Mouse (Mus musculus): Measurements from ENCODE around the gene Tulp2. TPM values are rescaled to one million over a fixed set of nuclear protein-coding genes. Genes with fewer than 3 reads are reported as not detected.

Tulp2 gene
- 2.7 TPM for polyA plus RNA-seq (2017; shearing (Covaris generic))

DNA sequence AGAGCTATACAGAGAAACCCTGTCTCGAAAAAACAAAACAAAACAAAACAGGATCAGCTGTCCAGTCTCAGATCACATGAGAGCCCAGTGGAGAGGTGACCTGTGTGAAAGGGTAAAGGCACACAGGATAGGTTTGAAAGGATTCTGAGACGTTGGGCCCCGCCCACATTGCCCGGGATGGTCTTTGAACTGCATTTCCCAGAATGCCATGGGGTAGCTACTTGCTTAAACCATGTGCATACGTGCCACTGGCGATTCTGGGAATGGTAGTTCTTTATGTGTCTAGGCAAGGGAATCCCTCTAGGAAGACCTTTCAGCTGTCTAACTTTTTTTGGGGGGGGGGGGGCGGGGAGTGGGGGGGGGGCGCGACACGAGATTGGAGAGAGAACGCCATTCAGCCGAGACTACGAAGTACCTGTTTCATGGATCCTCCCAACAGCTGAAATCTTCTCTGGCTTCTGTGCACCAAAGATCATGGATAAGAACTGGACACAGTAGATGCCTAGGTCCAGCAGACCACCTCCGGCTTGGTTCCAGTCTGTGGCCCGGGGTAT is at the start of gene Tulp2:
Gene Tulp2, plus strand, starts transcription at position 504 of the 554 bp plus-strand sequence.

DNA sequence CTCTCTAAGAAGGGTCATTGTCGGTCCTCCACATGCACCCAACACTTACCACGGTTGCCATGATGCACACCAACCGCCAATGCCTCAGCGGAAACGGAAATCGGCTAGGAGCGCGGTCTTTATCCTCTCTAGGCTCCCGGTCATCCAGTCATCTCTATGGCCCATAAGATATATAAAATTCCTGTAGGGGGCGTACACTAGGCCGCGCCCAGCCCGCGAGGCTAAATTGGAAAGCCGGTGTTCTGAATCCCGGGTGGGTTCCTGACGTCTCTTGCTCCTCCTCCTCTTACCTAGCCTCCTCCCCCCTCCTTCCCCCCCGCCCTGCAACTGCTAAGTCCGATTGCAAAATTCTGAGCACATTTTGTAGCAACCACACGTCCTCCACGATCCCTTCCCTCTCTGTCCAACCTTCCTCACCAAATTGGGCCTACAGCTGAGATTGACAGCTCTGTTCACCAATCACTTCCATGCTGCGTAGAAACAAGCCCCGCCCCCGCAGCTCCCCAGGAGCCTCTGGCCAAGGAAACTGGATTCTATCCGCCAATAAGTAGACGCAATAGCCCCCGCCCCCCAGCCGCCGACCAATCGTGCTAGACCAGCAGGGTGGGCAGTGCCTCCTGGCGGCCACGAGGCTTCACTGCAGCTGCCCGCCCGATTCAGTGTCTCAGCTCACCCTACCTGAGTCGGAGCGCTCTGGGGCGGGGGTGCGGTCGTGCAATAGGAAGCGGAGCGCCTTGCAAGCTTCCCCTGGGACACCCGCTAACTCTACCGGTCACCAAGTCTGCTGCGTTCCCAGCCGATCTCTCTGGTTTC is 47.3 kb upstream of the Tulp2 start, which contains the start of gene Gys1:
Gene Gys1, plus strand, starts transcription at position 642 of the 813 bp plus-strand sequence.

DNA sequence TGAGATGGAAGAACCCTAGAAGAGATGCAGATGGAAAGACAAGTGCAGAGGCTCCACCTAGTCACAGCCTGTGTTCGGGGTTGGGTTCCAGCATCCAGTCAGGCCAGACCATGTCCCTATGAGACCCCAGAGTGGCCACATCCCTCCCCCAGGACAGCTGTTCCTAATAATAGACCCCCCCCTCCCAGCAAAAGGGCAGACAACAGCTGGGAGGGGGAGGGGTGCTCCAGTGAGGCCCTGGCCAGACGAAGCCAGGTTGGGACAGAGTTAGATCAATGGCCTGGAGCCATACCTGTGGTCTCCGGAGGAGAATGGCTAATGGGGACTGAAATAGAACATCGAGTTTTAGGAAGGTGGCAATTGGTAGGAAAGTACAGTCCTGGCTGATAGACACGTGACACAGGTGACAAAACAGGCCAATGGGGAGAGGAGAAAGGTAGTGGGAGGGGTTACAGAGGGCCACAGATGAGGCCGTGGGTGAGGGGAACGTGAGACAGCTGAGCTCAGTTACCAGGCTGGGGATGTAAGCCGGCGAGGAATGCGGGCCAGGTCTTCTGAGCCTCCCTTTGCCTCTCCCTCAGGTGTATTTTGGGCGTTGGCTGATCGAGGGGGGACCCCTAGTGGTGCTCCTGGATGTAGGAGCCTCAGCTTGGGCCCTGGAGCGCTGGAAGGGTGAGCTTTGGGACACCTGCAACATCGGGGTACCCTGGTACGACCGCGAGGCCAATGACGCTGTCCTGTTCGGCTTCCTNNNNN is 44.0 kb upstream of the Tulp2 start, which contains the start of gene Ruvbl2:
Gene Ruvbl2, minus strand, starts transcription at position 576 of the 756 bp plus-strand sequence.

DNA sequence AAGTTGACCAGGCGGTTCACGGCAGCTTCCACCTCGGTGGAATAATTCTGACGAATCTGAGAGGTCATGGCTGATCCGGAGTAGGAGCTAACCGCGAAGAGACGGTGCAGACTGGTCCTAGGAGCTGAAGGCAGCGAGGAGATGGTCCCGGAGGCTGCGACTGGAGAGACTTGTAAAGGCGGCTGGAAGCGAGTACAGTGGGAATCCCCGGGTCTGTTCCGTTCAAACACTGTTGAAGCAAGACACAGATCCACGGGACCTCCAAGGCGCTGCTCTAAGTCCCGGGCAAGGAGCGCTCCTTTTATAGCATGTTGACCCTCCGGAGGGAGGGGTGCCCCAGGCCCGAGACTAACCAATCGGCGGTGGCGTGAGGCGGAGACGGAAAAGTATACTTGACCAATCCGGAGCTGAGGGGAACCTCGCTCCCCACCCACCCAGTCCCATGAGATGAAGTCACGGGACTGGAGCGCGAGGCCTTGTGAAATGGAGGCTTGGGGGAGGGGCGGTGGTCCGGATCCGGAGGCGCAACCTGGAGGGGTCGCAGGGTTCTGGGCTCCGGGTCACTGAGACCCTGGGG is 22.0 kb upstream of the Tulp2 start, which contains the start of gene Ftl1:
Gene Ftl1, minus strand, starts transcription at position 321 of the 577 bp plus-strand sequence.

DNA sequence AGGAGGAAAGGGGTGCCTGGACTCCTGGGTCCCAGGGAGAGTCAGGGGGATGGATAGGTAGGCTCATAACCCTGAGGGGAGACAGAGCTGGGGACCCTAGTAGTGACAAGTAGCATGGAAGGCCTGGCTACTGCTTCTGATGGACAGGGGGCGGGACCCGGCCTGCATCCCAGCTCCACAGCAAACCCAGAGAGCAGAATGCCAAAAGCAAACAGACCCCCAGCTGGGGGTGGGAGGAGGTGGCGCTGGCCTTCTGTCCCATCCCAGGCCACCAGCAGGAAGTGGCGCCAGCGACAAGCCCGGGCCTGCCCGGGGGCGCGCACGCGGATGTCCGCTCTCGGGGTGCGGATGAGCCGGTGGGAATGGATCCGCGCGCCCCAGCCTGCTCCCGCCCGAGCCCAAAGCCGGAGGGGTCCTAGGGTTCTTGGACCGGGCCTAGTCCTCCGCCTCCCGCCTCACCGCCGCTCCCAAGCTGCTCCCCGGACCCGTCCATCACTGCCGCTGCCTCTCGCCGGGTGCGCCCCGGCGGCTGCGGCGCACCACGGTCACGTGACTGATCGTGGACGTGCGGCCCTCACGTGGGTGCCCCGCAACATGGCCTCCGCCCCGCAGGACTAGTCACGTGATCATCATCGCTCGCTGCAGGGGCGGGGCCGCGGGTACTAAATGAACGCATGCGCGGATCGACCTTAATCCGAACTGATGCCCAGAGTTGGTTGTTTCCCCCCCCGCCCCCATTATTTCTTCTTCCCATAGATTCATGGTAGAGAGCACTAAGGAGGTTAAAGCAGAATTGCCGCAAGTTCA is 15.2 kb upstream of the Tulp2 start, which contains the start of gene Bax:
Gene Bax, minus strand, starts transcription at position 616 of the 807 bp plus-strand sequence.

DNA sequence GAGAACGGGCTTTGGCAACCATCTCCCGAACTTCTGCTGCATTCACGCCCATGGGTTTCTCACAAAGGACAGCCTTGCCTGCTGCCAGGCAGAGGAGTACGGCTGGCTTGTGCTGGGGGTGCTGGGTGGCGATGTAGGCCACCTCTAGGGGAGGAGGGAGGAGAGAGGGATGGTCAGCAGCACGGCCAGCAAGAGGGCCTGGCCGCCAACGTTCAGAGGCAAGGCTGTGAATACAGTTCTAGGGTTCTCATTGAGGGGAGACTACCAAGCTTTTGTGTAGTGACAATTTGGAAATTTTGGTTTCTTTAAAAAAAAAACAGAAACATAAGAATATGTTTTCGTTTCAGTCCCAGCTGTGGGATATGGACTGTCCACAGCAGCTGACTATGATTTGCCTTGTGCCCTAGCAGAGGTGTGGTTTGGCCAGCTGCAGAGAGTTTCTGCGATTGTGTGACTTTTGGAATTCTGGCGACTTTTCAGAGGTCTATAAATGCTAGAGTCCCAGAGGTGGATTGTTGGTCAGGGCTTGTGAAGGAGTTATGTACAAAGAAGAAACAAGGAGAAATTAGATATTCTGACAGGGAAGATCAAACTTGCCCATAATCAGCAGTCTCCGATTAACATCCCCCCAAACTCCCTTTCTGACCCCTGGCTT is 5.2 kb downstream of the Tulp2 start, which contains the start of gene Gm45808:
Gene Gm45808, minus strand, starts transcription at position 51 of the 655 bp plus-strand sequence.

DNA sequence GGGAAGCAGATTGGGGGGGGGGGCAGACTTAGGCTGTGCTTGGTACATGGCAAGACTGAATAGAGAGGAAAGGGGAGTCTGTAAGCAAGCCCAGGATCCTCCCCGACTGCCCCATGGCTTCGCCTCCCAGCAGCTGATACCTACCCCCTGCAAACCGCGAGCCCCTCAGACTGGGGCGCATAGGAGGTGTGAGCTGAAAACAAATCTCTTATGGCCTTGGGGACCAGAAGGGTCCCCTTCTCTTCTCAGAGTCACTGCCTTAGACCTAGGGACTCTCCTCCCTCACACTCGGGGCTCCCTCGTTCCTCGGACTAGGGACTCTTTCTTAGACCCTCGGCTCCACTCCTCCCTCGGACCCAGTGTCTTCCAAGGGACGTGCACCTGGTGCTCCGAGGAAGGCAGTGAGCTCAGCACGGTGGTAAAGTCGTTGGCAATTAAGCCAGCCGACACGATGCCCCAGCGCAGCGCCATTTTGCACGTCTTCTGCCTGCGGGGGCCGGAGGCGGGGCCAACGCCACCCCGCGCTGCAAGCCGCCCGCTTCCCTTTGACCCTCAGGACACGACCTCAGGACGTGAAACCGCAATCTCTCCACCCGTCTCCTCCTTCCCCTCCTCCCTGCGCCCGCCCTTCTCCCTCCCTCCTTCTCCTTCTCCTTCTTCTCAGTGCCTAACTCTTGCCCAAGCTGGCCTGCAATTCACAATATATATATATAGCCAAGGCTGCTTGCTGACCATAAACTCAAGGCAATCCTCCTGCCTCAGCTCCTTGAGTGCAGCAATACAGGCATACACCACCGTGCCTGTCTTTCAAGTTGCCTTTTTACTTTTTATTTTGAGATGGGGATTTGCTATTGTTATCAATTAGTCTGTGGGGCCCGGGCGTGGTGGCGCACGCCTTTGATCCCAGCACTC is 6.9 kb downstream of the Tulp2 start, which contains the start of gene Dhdh:
Gene Dhdh, minus strand, starts transcription at position 513 of the 912 bp plus-strand sequence.

DNA sequence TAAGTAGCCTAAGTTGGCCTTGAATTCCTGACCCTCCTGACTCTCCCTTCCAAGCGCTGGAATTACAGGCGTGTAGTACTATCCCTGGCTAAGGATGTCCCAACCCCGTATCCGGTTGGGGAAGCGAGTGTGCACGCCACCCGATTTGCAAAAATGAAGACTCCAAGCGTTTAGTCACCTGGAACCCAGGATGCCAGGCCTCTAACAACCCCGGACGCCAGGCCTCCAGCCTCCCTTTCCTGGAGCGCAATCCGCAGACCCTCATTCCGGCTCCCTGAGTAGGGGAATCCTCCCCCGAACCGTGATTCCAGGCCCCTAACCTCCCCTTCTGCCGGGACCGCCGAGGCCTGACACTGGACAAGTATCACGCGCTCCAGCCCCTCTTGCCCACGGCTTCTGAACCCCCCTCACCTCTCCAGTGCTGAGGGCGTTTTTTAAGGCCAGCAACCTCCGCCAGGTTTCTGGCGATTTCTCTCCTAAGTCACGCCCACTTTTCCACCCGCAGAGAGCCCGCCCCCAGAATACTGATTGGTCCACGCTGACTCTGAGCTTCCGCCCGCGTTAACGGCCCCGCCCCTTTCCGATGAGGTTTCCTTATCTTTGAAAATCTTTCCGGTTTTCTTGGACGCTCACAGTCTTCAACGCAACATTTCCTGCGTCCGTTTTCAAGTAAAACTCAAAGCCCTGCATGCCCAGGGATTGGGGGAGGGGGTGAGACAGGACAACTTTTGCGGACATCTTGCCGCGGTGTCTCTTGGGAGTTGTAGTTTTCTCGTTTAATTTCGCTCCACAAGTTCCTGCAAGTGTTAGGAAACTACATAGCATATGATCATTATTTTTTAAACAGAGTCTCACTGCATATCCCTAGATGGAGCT is 28.5 kb downstream of the Tulp2 start, which contains the start of gene Nucb1:
Gene Nucb1, minus strand, starts transcription at position 495 of the 876 bp plus-strand sequence.

DNA sequence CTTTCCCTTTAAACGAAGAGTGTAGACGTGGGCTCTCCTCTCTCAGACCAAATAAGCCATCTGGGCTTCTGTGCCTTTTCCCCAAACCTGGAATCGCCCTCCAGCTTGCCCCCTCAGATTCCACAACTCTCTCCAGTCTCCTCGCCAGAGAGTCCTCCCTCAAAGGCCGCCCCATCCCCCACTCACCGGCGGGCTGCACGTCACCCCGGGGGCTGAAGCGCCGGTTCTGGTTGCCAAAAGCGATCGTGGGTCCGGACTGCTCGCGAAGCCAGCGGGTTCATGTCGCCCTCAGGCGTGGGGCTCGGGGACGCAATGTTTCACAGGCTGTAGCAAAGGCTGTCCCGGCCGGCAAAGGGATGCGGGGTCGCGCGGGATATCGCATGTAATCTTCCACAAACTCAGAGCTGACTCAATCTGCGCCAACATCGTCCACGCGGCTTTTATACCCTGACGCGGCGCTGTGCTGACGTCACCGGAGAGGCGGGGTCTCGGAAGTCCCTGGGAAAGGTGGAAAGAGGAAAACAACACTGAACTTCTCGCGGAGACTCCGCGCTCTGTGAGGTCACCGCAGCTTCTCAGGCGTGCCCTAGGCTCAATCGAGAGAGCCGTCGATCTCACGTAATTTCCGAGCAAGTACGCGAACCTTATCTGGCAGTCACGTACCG is 44.3 kb downstream of the Tulp2 start, which contains the start of the genes Ppp1r15a and Plekha4:
Gene Ppp1r15a, minus strand, starts transcription at position 460 of the 665 bp plus-strand sequence.
Gene Plekha4, plus strand, starts transcription at position 522 of the 665 bp plus-strand sequence.

DNA sequence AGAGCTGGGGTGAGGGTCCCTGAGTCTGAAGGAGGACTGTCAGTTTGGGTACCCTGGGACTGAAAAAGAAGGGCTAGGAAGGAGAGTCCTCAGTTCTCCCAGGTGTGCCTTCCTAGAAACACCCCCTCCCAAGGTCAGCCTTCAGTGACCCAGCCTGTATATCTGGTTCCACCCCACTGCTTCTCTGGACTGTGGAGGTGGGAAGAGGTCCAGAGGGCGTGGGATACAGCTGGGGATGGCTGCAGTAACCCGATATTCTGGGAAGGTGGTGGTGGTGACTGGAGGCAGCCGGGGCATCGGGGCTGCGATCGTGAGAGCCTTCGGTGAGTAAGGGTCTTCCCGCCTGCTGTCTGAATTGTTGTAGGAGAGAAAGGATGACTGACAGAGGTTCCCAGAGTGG is 73.1 kb downstream of the Tulp2 start, which contains the start of gene Hsd17b14:
Gene Hsd17b14, plus strand, starts transcription at position 150 of the 400 bp plus-strand sequence.

DNA sequence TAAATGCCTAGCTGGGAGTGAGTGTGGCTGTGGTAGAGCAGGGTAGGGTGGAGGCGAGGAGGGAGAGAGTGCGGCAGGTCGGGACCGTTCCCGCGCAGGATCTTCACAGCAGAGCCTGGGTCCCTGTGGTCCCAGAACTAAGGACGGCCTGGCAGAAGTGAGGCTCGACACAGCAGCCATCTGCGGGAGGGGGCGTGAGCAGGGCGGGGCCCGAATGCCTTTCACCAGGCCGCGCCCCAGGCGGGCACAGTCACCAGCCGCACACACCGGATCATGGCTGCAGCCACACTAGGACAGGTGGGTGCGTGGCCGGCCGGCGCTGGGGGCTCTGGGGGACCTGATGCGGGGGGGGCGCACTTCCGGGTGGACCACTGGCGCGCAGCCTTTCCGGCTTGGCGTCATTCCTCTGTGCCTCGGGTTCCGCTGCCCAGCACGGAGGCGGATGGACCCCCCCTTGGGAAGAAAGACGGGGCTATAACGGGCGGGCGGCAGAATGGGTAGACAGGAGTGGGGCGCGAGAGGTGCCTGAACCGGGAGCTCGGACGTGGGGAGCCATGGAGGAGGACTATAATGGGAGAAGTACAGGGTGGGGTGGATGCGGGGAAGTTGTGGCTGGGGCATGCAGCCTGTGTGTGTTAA is 88.5 kb downstream of the Tulp2 start, which contains the start of gene Bcat2:
Gene Bcat2, plus strand, starts transcription at position 51 of the 639 bp plus-strand sequence.

Other genes starting within 250 kb of the Tulp2 start
- 607 TPM for gene Cd37, start 242.8 kb upstream of the Tulp2 start, polyA plus RNA-seq (2017; shearing (Covaris generic))
- not detected for gene Slc6a16, start 240.8 kb upstream of the Tulp2 start, polyA plus RNA-seq (2017; shearing (Covaris generic))
- not detected for gene Slc6a21, start 204.4 kb upstream of the Tulp2 start, polyA plus RNA-seq (2017; shearing (Covaris generic))
- 15.0 TPM for gene Trpm4, start 148.1 kb upstream of the Tulp2 start, polyA plus RNA-seq (2017; shearing (Covaris generic))
- not detected for gene Hrc, start 146.6 kb upstream of the Tulp2 start, polyA plus RNA-seq (2017; shearing (Covaris generic))
- 0.30 TPM for gene Ppfia3, start 114.9 kb upstream of the Tulp2 start, polyA plus RNA-seq (2017; shearing (Covaris generic))
- gene Lin7b, start 111.3 kb upstream of the Tulp2 start, polyA plus RNA-seq (2017; shearing (Covaris generic)), result not detected
- gene Snrnp70, start 86.1 kb upstream of the Tulp2 start, polyA plus RNA-seq (2017; shearing (Covaris generic)), result 231 TPM
- not detected for gene Kcna7, start 76.2 kb upstream of the Tulp2 start, polyA plus RNA-seq (2017; shearing (Covaris generic))
- gene Ntf5, start 68.2 kb upstream of the Tulp2 start, polyA plus RNA-seq (2017; shearing (Covaris generic)), result 0.54 TPM
- gene Lhb, start 61.1 kb upstream of the Tulp2 start, polyA plus RNA-seq (2017; shearing (Covaris generic)), result not detected
- 13.9 TPM for gene Gys1, start 47.0 kb upstream of the Tulp2 start, polyA plus RNA-seq (2017; shearing (Covaris generic))
- 74.6 TPM for gene Ruvbl2, start 43.8 kb upstream of the Tulp2 start, polyA plus RNA-seq (2017; shearing (Covaris generic))
- gene Ftl1, start 22.0 kb upstream of the Tulp2 start, polyA plus RNA-seq (2017; shearing (Covaris generic)), result 2,110 TPM
- 289 TPM for gene Bax, start 15.0 kb upstream of the Tulp2 start, polyA plus RNA-seq (2017; shearing (Covaris generic))
- gene Gm45808, start 4.9 kb downstream of the Tulp2 start, polyA plus RNA-seq (2017; shearing (Covaris generic)), result 0.35 TPM
- gene Dhdh, start 6.9 kb downstream of the Tulp2 start, polyA plus RNA-seq (2017; shearing (Covaris generic)), result 0.89 TPM
- gene Nucb1, start 28.5 kb downstream of the Tulp2 start, polyA plus RNA-seq (2017; shearing (Covaris generic)), result 226 TPM
- 99.4 TPM for gene Ppp1r15a, start 44.4 kb downstream of the Tulp2 start, polyA plus RNA-seq (2017; shearing (Covaris generic))
- gene Plekha4, start 44.5 kb downstream of the Tulp2 start, polyA plus RNA-seq (2017; shearing (Covaris generic)), result 0.78 TPM
- 1.1 TPM for gene Hsd17b14, start 73.0 kb downstream of the Tulp2 start, polyA plus RNA-seq (2017; shearing (Covaris generic))
- 86.0 TPM for gene Bcat2, start 88.3 kb downstream of the Tulp2 start, polyA plus RNA-seq (2017; shearing (Covaris generic))
- gene Fgf21, start 133.6 kb downstream of the Tulp2 start, polyA plus RNA-seq (2017; shearing (Covaris generic)), result not detected
- gene Fut1, start 135.4 kb downstream of the Tulp2 start, polyA plus RNA-seq (2017; shearing (Covaris generic)), result not detected
- 0.14 TPM for gene Izumo1, start 139.9 kb downstream of the Tulp2 start, polyA plus RNA-seq (2017; shearing (Covaris generic))
- 6.5 TPM for gene Rasip1, start 145.6 kb downstream of the Tulp2 start, polyA plus RNA-seq (2017; shearing (Covaris generic))
- 1.7 TPM for gene Mamstr, start 158.1 kb downstream of the Tulp2 start, polyA plus RNA-seq (2017; shearing (Covaris generic))
- gene Fut2, start 184.5 kb downstream of the Tulp2 start, polyA plus RNA-seq (2017; shearing (Covaris generic)), result 0.12 TPM
- 0.32 TPM for gene Ntn5, start 202.1 kb downstream of the Tulp2 start, polyA plus RNA-seq (2017; shearing (Covaris generic))
- 0.35 TPM for gene Sec1, start 212.5 kb downstream of the Tulp2 start, polyA plus RNA-seq (2017; shearing (Covaris generic))
- gene Car11, start 218.0 kb downstream of the Tulp2 start, polyA plus RNA-seq (2017; shearing (Covaris generic)), result 8.4 TPM
- gene Dbp, start 223.2 kb downstream of the Tulp2 start, polyA plus RNA-seq (2017; shearing (Covaris generic)), result 53.0 TPM
- gene Rpl18, start 233.6 kb downstream of the Tulp2 start, polyA plus RNA-seq (2017; shearing (Covaris generic)), result 1,454 TPM
- 36.3 TPM for gene Sphk2, start 236.1 kb downstream of the Tulp2 start, polyA plus RNA-seq (2017; shearing (Covaris generic))
- 0.43 TPM for gene Fam83e, start 239.3 kb downstream of the Tulp2 start, polyA plus RNA-seq (2017; shearing (Covaris generic))
- gene Spaca4, start 243.9 kb downstream of the Tulp2 start, polyA plus RNA-seq (2017; shearing (Covaris generic)), result not detected

Measured in CD4-positive, CD25-positive, alpha-beta regulatory T cell (primary cell).